Mouse (Mus musculus) right cerebral cortex, adult 18-20 months (tissue): ENCODE measurements around the gene Tubal3.
"Not testable (repeated sequence)": the region's sequence is repeated elsewhere in the genome, so short reads cannot be mapped to it uniquely, and the experiment has no call there.

Experiments
- DNase-seq: peaks from one replicate; pipeline ENCODE4 v3.0.0; 2022; ENCODE audit warnings: mixed read lengths

The Tubal3 gene

GRCm38 (mm10) chr13:3917571-3918311, at the start of gene Tubal3, which contains the start of gene Net1:
TSS of gene Tubal3 (plus strand) at chr13:3918274.
TSS of gene Net1 (minus strand) at chr13:3918220.
- peak; percentile 86 for DNase-seq

DNA sequence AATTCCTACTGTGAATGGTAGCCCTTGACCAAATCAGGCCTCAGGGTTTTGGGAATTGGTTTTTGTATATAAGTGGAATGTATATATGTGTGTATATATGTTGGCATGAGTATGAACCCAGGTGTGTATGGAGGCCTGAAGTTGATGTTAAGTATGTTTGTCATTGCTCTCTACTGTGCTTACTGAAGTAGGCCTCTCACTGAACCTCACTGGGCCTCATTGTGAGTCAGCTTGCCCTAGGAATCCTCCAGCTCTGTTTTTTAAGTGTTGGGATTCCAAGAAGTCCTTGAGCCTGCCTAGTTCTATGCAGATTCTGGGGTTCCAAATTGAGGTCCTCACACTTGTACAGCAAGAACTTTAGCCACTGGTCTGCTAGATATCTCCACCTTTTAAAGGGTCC, 48.2 kb upstream of the Tubal3 start:
- DNase-seq, result no peak

DNA sequence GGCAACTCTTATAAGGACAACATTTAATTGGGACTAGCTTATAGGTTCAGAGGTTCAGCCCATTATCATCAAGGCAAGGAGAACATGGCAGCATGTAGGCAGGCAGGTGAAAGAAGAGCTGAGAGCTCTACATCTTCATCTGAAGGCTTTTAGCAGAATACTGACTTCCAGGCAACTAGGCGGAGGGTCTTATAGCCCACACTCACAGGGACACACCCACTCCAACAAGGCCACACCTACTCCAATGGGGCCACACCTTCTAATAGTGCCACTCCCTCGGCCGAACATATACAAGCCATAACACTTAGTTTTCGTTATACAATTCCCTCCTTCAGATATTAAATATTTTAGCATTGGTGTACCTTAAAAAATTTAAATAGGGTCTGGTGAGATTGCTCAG, 45.2 kb upstream of the Tubal3 start:
- DNase-seq, result no peak

- no peak for DNase-seq
Observed at GRCm38 (mm10) chr13:3876448-3876847, 41.6 kb upstream of the Tubal3 start.

GRCm38 (mm10) chr13:3877185-3877584, 40.9 kb upstream of the Tubal3 start:
- no peak for DNase-seq

DNA sequence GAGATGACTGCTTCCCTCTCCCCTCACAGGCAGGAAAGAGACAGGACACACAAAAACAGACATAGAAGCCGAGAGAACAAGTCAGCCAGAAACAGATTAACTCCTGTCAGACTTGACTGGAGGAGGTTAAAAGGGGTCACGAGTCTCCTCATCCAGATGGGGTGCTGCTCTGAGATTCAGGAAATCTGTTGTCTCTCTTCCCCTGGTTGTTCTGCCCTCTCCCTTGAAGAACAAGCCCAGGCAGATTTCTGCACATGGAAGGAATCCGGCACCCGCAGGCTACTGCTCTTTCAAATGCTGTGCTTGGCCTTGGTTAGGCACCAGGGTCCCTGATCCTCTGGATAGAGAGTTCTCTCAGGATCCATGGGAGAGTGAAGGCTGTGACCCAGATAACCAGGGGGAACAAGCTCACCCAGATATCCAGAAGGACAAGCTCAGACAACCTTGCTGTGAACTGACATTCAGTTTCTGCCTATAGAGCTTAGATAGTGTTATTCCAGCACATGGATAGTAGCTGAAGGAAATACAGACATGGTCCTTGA, 40.3 kb upstream of the Tubal3 start:
- DNase-seq, result no peak

- no peak for DNase-seq
Observed at GRCm38 (mm10) chr13:3886663-3887062, 31.4 kb upstream of the Tubal3 start.

DNA sequence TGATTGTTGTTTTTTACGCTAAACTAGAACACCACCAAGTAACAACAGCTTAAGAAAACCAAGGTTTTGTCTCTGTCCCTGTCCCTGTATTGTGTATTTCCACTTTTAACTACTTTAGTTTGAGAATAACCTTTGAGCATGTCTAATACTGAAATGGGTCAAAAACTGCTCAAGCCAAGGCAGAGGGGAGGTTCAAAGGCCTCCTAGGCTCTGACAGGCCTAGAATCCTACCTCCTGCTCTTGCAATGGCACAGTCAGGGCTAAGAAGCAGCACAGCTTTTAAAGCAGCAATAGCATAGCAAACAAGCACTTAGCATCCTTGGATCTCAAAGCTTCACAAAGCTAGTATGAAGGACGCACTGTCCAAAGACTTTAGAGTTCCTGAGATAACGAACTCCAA, 29.0 kb upstream of the Tubal3 start:
- no peak for DNase-seq

DNA sequence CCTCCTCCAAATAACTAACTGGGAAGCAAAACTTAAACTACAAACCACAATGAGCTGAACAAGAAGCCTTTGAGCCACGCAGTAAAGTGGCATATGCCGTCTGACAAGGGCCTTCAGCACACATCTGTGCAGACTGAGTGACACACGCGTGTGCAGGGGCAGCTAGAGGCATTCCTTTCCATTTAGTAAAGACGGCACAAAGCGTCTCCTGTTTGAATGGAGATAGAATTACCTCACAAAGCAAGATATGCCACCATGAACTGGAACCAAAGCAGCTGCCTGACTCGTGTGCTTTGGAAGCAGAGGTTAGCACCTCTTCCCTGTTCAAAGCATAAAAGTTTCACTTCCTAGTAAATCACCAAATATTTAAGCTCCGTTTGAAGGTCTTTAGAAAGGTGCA, 28.0 kb upstream of the Tubal3 start:
- DNase-seq, result no peak

DNA sequence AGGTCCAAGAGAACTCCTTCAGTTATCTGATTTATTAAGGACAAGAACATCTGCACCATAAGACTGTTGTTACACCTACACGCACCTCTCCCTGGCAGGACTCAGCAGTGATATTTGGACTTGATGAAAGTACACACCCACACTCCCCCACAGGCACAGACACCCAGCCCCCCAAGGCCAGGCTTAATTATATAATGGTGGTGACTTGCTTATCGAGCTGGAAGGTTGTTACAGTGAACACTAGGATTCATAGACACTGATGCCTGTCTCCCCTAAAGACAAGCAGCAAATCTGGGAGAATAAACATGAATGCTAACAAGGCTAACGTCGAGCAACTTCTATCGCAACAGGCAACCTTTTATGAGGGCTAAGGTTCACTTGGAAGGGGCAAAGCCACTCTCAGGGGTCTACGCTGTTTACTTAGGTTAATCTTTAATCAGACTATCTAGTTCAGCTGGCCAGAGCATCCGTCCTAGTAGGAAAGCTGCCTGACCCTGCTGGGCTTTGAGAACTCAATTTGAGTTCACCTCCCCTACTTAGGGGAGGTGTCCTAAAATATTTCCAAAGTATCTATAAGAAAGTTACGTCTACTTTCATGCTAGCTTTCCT, 26.5 kb upstream of the Tubal3 start:
- peak; percentile 43 for DNase-seq

- no peak for DNase-seq
Observed at GRCm38 (mm10) chr13:3892601-3893000, 25.5 kb upstream of the Tubal3 start.

DNA sequence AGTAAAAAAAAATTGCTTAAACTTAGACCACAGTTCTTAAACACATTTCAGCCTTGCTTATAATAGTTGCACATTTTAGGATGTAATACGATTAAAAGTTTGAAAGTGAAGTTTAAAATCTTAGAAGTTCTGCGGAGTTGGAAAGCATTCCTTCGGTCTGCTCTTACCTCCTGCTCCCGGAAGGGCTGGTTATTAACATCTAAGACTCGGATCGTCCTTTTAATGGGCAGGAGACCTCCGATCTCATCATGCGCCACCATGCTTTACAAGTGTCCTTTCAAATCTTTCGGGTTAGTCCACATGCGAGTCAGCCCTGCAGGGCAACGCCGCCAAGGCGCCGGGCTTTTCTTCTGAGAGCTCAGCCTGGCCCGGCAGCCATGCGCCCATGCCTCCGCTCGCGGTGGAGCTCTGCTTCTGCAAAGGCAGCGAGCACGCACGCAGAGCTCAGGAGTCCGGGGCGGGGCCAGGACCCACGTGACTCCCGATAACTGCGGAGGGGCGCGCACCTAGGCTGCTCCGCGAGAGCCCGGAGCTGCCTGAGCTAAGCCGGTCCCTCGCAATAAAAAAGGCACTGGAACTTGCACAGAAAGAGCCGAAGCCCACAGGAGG, 24.8 kb upstream of the Tubal3 start:
- DNase-seq, result peak; percentile 92

DNA sequence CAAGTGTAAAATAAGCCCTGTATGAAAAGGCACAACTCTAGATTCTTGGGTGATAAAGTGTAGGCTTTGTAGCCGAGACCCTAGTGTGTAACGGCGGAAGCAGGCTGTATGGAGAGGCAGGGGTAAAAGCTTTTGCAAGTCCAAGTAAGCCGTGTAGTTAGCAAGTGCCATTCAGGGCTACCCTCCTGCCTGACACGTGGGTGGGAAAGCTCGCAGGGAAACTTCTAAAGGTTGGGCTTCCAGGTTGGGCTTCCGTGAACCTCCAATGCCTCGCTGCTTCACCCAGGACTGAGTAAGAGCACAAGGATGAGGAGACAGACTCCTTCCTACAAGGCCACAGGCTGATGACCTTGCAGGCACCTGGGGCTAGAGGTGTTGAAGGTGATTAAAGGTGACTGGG, 23.5 kb upstream of the Tubal3 start:
- no peak for DNase-seq

DNA sequence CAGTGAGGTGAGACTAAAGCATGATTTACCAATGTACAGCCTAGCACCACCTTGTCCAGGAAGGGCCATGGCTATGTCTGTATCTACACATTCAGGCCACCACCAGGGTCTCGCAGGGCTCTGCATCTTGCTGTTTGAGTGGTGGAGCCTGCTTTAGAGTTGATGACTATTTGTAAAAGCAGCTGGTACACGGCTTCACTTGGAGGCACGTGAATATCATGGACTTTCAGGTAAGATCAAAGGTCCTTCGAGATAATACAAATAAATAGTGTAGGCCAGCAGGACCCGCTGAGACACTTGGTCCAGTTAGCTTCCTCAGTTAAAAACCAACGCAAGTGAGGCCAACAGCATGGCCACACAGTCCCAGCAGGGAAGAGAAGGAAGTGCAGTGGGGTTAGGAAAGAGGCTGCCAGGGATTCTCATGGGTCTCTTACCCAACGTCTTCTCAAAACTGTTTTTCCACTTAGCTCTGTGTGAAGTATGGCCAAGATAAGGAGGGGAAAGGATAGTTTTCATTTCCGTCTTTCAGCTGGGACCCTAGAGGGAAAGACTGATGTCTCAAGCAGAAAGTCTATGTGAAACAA, 22.6 kb upstream of the Tubal3 start:
- no peak for DNase-seq

- no peak for DNase-seq
Observed at GRCm38 (mm10) chr13:3896032-3896431, 22.0 kb upstream of the Tubal3 start.

- peak; percentile 74 for DNase-seq
Observed at GRCm38 (mm10) chr13:3896913-3897312, 21.2 kb upstream of the Tubal3 start.

DNA sequence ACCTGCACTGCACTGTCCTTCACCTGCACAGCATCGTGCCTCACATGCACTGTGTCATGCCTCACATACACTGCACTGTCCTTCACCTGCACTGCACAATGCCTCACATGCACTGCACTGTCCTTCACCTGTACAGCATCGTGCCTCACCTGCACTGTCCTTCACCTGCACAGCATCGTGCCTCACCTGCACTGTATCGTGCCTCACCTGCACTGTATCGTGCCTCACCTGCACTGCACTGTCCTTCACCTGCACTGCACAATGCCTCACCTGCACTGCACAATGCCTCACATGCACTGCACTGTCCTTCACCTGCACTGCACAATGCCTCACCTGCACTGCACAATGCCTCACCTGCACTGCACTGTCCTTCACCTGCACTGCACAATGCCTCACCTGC, 19.9 kb upstream of the Tubal3 start:
- DNase-seq, result not testable (repeated sequence)

DNA sequence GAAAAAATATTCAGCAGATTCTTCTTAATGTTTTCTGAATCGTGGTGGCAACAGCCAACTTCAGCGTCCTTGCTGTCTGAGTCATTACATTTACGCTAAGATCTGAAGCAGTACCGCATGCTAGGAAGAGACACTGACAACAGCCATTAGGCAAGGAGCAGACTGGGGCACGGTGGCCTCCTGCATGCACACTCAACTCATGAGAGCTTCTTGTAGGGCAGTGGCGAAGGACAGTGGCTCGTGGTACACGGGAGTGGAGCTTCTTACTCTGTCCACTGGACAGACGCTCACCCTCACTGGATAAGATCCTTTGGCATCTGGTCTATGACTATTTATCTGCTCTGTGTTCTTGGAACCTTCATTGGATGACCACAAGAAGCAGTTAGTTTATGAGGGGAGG, 18.8 kb upstream of the Tubal3 start:
- DNase-seq, result no peak

- no peak for DNase-seq
Observed at GRCm38 (mm10) chr13:3907151-3907696, 10.8 kb upstream of the Tubal3 start.

GRCm38 (mm10) chr13:3908262-3908661, 9.8 kb upstream of the Tubal3 start:
- no peak for DNase-seq

DNA sequence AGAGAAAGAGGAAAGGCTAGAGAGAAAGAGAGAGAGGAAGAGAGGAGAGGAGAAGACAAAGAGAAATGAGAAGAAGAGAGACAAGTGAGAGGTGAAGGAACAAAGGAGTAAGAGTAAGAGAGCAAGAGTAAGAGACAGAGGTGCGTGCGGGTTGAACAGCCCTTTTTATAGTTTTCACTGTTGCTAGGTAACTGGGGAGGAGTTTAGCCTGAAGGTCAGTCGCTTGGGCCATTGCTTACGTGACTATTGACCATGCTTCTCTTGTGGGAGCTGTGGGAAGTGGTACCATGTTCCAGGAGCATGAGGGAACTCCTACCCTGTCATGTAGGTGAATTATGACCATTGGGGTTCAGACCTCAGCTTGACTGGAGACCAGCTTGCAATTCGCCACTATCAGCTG, 7.7 kb upstream of the Tubal3 start:
- DNase-seq, result no peak

- DNase-seq, result no peak
Observed at GRCm38 (mm10) chr13:3913504-3913903, 4.6 kb upstream of the Tubal3 start.

DNA sequence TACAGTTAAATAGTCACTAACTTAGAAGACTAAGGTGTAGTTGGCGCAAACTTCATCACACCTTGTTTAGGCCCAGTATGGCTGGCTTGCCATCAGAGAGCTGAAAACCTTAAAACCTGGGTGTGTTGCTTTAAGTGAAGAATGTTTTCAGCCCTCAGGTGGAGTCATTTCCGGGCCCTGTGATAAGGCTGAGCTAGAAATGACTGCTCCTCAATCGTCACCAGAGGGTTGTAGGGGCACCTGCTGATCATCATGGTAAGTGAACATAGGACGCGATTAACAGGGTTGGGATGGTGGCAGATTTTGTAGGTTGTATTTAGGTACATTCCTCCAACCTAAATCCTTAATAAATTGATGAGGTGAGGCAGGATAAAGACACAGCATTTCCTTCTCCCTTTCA, 6.4 kb downstream of the Tubal3 start:
- no peak for DNase-seq
